Mouse (Mus musculus) heart, embryonic 11.5 days (tissue): ENCODE results near the gene Adat2. TPM values are rescaled to one million over a fixed set of nuclear protein-coding genes. Genes with fewer than 3 reads are reported as not detected.

Source experiments
- polyA plus RNA-seq: library from polyadenylated mRNA; unstranded; fragments of >200 nt; fragmentation: Nextera tagmentation; extraction: Ambion mirVana; gene quantifications from 2 replicates; pipeline ENCODE4 v1.2.1, GENCODE M21; 2014

The Adat2 gene
- polyA plus RNA-seq, 1 experiment from 2014 or later, result 3.3 TPM

Other genes starting within 250 kb of the Adat2 start
- gene Phactr2, start 78.5 kb upstream of the Adat2 start, polyA plus RNA-seq, result 61.2 and 70.5 TPM in 2 replicates
- gene Fuca2, start 53.4 kb upstream of the Adat2 start, polyA plus RNA-seq, result 52.5 and 57.7 TPM in 2 replicates
- gene Pex3, start 248 bp downstream of the Adat2 start, polyA plus RNA-seq, result 22.4 and 22.5 TPM in 2 replicates